Mouse (Mus musculus) ES-E14 (cell line): ENCODE measurements around the gene Tmem150a. TPM values are rescaled to one million over a fixed set of nuclear protein-coding genes. Genes with fewer than 3 reads are reported as not detected.

ENCODE experiments used
- DNase-seq: peaks from one replicate; pipeline ENCODE4 v3.0.0-alpha.2; 2013; ENCODE audit warnings: low read depth, low spot score
- H3K27ac ChIP-seq: 2 replicates; pipeline ENCODE4 v1.5.1; 2012; ENCODE audit warnings: low read depth, mild to moderate bottlenecking, low read length, moderate library complexity, mixed read lengths; ENCODE audit not compliant: poor library complexity, insufficient read depth, severe bottlenecking
- H3K36me3 ChIP-seq: 2 replicates; pipeline ENCODE4 v1.6.1; 2012; ENCODE audit warnings: mild to moderate bottlenecking, low read length, moderate library complexity, mixed read lengths; ENCODE audit not compliant: control insufficient read depth, poor library complexity, insufficient read depth, severe bottlenecking
- H3K4me1 ChIP-seq, 2 experiments: fragments of 150-350 bp in 1 of 2; sonication (generic) in 1 of 2; 2 replicates each; pipeline ENCODE4 v1.6.1; 2012; ENCODE audit warnings: low read length in 2 of 2, mild to moderate bottlenecking in 1 of 2, mixed read lengths in 1 of 2; ENCODE audit not compliant: control insufficient read depth in 2 of 2, insufficient read depth in 2 of 2, poor library complexity in 1 of 2
- H3K4me3 ChIP-seq, 2 experiments: fragments of 150-350 bp in 1 of 2; sonication (generic) in 1 of 2; 2 replicates each; pipeline ENCODE4 v1.5.1; 2012; ENCODE audit warnings: low read length in 2 of 2, low read depth in 1 of 2, mild to moderate bottlenecking in 1 of 2, mixed read lengths in 1 of 2; ENCODE audit not compliant: insufficient read depth in 1 of 2, poor library complexity in 1 of 2, severe bottlenecking in 1 of 2
- H3K9ac ChIP-seq: 2 replicates; pipeline ENCODE4 v1.6.1; 2012; ENCODE audit warnings: low read depth, mild to moderate bottlenecking, low read length, mixed read lengths; ENCODE audit not compliant: poor library complexity, insufficient read depth, severe bottlenecking
- H3K9me3 ChIP-seq: fragments of 150-350 bp; sonication (generic); 2 replicates; pipeline ENCODE4 v1.6.1; 2012; ENCODE audit warnings: low read depth, mild to moderate bottlenecking, low read length; ENCODE audit not compliant: control insufficient read depth, insufficient read depth
- CHD2 ChIP-seq: IDR thresholded peaks from 2 replicates; pipeline ENCODE4 v1.6.1; 2014; ENCODE audit warnings: mild to moderate bottlenecking, low read depth, low read length, inconsistent platforms
- HCFC1 ChIP-seq: IDR thresholded peaks from 2 replicates; pipeline ENCODE4 v1.6.1; 2012; ENCODE audit warnings: low read length, inconsistent platforms, borderline replicate concordance; ENCODE audit not compliant: insufficient read depth
- MAFK ChIP-seq: IDR thresholded peaks from 2 replicates; pipeline ENCODE4 v1.6.1; 2014; ENCODE audit warnings: mild to moderate bottlenecking, low read depth, low read length, inconsistent platforms; ENCODE audit not compliant: insufficient read depth
- ZC3H11A ChIP-seq: IDR thresholded peaks from 2 replicates; pipeline ENCODE4 v1.6.1; 2012; ENCODE audit warnings: low read depth, mild to moderate bottlenecking, inconsistent platforms, low read length, borderline replicate concordance
- ZNF384 ChIP-seq: IDR thresholded peaks from 2 replicates; pipeline ENCODE4 v1.6.1; 2012; ENCODE audit warnings: low read depth, low read length, inconsistent platforms
- in situ Hi-C, 2 experiments: fragments of 600-800 bp; cut with MboI; formaldehyde crosslinking; loops; one replicate each; pipeline ENCODE4 v1.15.1; 2025; ENCODE audit warnings: low sequenced_read_pairs in 2 of 2, inconsistent platforms in 1 of 2; ENCODE audit not compliant: unreplicated experiment in 2 of 2
- total RNA-seq: library from RNA; depleted of rRNA; stranded (reverse); fragments of 300-350 nt; gene quantifications from 2 replicates; pipeline ENCODE4 v1.2.3, GENCODE M21; 2012

Gene Tmem150a
- total RNA-seq, 1 experiment, result 26.1 TPM

- in situ Hi-C loops, result no loop called here
- no peak for DNase-seq
- Histone ChIP-seq H3K9me3 (no peaks in the 10 kb centered on the region), H3K27ac (no peak overlapping the region), H3K9ac (no peak overlapping the region), H3K4me3 (no peak overlapping the region), H3K36me3 (no peaks in the 10 kb centered on the region), H3K4me1 (peaks cover 0 to 3% of the 10 kb centered on the region in 2 experiments; a peak in 1 of 4 replicates)
- no peak for TF ChIP-seq MAFK
- TF ChIP-seq HCFC1, result no peak
- TF ChIP-seq ZC3H11A, result no peak
- TF ChIP-seq ZNF384, result no peak
- no peak for TF ChIP-seq CHD2
These were observed 16.3 kb downstream of the Tmem150a start for GRCm38 (mm10) chr6:72371571-72371970.

GRCm38 (mm10) chr6:72373184-72373583 lies 17.9 kb downstream of the Tmem150a start:
- Histone ChIP-seq H3K4me1 (peaks cover 0 to 3% of the 10 kb centered on the region in 2 experiments; a peak in 1 of 4 replicates), H3K9ac (no peak overlapping the region), H3K4me3 (no peak overlapping the region), H3K27ac (no peak overlapping the region), H3K9me3 (no peaks in the 10 kb centered on the region), H3K36me3 (no peaks in the 10 kb centered on the region)
- in situ Hi-C loops, result no loop called here
- no peak for DNase-seq
- TF ChIP-seq CHD2 (no peak), ZNF384 (no peak), MAFK (no peak), HCFC1 (no peak), ZC3H11A (no peak)

GRCm38 (mm10) chr6:72374206-72374605 lies 19.0 kb downstream of the Tmem150a start:
- no peak for DNase-seq
- H3K27ac ChIP-seq, result no peak overlapping the region
- no peaks in the 10 kb centered on the region for H3K9me3 ChIP-seq
- H3K4me1 ChIP-seq, result peaks cover 0 to 3% of the 10 kb centered on the region in 2 experiments; a peak in 1 of 4 replicates
- TF ChIP-seq HCFC1, result no peak
- H3K9ac ChIP-seq, result no peak overlapping the region
- H3K36me3 ChIP-seq, result no peaks in the 10 kb centered on the region
- in situ Hi-C loops, result no loop called here
- no peak overlapping the region for H3K4me3 ChIP-seq

GRCm38 (mm10) chr6:72374820-72375563 lies 19.7 kb downstream of the Tmem150a start:
- in situ Hi-C loops, result no loop called here
- DNase-seq, result no peak
- no peak overlapping the region for H3K9ac ChIP-seq
- H3K9me3 ChIP-seq, result no peaks in the 10 kb centered on the region
- peaks cover 0 to 1% of the 10 kb centered on the region in 2 experiments; a peak in 1 of 4 replicates for H3K4me1 ChIP-seq
- H3K4me3 ChIP-seq, result no peak overlapping the region
- H3K36me3 ChIP-seq, result no peaks in the 10 kb centered on the region
- TF ChIP-seq MAFK (no peak), ZC3H11A (no peak), HCFC1 (no peak), CHD2 (no peak), ZNF384 (no peak)
- no peak overlapping the region for H3K27ac ChIP-seq
